Mouse (Mus musculus) B cell, adult 2 months (primary cell): ENCODE results near the gene Itga3.
A peak's percentile ranks its signal among the peaks of the same experiment; 100 is the strongest.

Experiments used
- DNase-seq, 2 experiments: peaks; one replicate each; pipeline ENCODE4 v3.0.0; 2022

Gene Itga3

DNA sequence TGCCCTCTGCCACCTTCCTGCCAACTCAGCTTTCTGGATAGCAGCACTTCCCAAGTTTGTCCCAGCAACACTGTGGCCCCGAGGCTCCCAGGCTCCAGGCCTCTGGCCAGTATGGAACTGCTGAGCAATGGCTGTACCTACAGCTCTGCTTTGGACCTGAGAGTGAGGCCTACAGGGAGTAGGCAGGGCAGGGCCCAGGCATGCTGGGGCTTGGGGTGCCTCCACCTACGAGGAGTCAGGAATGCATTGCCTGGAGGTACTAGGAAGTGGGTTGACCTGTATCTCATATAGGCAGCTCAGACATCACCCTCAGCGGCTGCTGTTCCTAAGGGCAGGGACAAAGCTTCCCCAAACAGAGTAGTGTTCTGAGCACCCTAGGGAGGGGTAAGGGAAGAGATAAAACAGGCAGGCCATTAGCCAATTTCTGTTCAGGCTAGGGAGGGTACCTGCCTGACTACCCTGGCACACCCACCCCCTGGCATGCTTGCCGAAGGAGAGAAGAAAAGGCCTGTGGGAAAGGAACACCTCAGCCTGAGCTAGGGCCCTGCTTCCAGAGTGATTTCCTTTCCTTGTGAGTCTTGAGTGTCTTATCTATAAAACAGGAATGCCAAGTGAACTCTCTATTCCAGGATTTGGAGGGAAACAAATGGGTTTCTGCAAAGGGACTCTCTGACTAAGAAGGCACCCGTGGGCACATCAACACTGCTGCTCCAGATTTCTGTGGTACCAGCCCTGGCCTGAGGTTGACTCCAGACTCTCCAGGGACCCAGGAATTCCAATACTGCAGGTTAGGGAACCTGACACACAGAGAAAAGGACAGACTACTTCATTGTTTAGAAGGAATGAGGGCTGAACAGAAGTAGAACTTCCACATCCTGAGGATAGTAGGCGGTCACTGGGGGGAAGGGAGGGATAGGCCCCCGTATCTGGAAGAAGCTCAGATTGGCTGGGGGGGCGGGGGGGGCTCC, 6.2 kb downstream of the Itga3 start:
- no peak for DNase-seq

DNA sequence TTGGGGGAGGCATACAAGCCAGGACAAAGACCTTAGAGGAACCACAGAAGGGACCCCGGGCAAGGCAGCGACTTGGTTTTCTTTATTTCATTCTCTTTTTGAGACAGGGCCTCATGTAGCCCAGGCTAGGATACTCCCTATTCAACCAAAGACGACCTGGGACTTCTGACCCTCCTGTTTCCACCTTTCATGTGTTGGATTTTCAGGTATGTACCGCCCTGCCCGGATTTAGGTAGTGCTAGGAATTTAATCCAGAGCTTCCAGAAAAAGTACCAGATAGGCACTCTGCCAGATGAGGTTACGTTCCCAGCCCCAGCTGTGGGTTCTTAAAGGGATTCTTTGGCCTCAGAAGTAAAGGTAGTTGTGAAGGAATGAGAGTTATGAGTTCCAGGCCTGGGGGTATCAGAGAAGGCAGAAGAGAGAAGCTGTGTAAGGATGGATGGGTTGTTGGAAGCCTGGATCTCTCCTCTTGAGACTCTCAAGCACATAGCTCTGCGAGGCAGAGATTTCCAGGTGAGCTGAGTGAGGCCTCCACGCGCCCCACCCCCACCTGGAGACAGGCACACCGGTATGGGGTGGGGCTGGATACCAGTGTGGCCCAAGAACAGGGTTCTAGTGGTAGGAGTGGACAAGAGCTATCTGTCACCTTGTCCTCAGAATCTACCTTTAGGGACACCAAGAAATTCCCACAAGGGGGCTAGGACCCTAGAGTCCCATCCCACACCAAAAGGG, 7.2 kb downstream of the Itga3 start:
- DNase-seq = no peak

DNA sequence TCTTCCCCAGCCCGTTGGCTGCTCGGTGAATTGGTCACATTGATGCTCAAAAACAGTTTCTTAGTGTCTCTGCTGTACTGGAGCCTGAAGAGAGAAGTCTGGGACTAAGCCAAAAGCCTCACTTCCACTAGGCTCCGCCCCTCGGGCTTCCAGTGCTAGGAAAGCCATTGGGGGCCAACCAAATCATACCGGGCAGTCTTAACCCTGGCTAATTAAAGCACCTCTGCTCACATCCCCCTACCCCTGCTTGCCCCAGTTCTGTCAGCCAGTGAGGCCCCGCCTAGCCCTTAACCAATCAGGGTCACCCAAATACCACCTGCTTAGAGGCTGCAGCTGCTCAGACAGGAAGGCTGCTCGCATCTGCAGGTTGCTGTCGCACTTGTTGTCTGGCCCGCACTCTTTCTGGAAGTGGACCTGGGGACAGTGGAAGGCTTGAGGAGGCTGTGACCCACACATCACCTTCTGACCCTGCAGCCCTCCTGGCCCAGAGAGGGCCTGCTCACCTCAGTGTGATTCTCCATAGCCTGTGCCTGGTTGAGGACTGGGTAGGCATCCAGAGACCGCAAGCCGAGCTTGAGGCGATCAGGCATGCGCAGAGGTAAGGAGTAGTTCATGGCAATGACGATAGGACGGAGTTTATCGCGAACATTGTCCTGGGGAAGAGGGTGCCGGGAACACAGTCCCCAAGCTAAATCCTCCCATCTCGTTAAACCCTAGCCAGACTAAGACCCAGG, 19.7 kb downstream of the Itga3 start:
- no peak for DNase-seq

DNA sequence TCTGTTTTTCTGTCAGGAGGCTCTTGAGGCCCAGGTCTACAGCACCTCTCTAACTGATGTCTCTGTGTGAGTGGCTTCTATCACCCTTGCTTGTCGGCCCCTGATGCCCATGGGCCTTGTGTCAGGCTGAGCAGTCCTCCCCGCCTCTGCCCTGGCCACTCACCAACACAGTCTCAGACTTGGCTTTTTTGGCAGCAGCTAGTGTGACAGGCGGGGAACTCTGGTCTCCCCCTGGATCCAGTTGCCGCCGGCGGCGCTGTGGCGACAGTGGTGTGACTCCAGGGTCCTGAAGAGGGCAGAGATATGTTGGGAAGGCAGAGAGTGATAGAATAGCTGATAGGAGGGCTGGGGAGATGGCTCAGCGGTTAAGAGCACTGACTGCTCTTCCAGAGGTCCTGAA, 23.5 kb downstream of the Itga3 start:
- DNase-seq = no peak

DNA sequence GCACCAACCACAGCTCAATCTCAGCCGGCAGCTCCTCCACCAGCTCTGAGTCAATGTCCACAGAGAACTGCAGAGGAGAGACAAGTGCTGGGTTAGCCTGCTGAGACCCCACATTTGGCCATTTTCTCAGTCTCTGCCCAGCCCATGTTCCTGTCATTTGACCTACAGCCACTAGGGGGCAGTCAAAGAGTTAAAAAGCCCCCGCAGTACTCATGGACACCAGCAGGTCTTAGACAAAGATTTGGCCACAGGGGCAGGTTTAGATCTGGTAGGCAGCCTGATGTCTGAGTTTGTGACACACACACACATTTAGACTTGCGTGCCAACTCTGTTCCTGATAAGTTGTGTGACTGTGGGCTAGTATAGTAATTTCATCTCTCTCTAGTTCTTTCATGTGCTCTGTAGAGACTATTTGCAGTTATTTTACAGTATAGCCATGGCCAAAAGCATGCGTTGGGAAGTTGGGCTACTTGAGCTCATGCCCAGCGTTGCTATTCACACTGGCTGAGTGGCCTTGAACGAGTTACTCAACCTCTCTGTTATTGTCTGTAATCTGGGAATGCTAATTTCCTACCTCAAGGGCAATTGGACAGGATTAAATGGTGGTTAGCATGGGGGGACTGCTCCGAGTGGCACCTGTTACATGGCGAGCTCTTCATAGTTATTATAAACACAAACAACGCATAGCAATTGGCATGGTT, 29.5 kb downstream of the Itga3 start:
- peak; percentile 77 to 79 for DNase-seq

DNA sequence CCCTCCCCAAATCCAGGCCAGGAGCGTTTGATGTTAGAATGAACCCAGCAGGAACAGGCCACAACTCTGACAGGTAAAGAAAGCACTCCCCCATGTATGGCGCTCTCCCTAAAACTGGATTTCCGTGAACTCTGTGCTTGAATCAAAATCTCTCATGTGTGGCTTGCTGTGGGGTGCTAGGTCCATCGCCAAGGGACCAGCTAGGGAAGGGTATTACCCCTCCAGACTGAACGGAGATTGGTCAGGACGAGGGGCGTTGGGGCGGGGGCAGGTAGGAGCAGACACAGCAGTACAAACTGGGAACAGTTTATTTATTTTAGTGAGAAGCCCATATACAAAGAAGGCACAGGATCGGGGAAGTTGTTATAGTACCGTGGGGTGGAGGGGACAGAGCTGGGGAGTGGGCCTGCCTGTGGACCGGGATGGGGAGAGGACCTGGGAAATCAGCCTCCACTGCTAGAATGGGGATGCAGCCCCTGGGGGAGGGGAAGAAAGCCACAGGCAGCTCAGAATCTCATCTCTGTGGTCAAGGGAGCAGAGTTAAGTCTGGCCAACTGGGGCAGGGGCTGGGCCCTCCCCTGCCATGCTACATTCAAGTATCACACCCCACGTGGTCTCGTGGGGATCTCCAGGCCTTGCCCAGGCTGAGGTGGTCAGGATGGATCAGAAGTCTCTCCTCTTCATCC, 32.3 kb downstream of the Itga3 start:
- DNase-seq = no peak

DNA sequence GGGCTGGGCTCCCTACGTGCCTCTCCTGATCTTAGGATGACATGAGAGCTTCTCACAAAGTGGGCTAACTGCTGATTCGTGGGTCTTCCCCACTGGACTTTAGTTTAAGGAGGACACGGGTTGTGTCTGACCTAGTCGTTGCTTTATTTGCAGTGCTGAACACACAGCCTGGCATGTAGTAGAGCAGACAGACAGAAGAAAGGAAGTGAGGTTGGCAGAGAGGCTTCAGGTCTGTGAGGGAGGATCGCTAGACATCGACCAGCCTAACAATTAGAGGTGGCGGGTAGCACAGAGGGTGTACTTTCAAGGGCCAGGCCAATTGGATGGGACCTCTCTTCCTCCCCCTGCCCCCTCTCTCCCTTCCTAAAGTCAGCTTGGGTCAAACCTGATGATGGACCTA, 33.0 kb downstream of the Itga3 start:
- no peak for DNase-seq

- DNase-seq = no peak
These were observed 33.5 kb downstream of the Itga3 start for GRCm38 (mm10) chr11:95043060-95043459.

GRCm38 (mm10) chr11:95042096-95042495, 34.5 kb downstream of the Itga3 start:
- peak; percentile 68 to 70 for DNase-seq

DNA sequence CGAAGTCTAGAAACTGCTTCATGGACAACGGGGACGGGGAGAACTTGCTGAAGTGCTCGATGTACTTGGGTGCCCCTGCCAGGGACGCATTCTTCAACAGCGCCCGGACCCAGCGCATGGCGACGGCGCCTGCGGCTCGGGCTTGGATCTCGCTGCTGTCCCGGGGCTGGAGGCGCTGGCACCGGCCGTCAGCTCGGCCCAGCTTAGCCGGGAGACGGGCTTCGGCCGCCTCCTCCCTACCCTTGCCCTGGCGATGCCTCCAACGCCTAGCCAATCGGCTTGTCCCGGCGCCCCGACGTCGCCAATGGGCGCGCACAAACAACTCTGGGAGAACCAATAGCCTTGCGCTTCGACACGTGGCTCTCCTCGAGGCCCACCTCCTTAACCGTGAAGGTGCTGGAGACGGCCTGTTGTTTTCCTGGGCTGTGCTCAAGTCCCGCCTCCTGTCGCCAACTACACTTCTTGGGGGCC, 35.4 kb downstream of the Itga3 start, which contains the start of gene Pdk2:
Gene Pdk2, minus strand, starts transcription at position 216 of the 471 bp plus-strand sequence.
- peak; percentile 88 to 90 for DNase-seq

DNA sequence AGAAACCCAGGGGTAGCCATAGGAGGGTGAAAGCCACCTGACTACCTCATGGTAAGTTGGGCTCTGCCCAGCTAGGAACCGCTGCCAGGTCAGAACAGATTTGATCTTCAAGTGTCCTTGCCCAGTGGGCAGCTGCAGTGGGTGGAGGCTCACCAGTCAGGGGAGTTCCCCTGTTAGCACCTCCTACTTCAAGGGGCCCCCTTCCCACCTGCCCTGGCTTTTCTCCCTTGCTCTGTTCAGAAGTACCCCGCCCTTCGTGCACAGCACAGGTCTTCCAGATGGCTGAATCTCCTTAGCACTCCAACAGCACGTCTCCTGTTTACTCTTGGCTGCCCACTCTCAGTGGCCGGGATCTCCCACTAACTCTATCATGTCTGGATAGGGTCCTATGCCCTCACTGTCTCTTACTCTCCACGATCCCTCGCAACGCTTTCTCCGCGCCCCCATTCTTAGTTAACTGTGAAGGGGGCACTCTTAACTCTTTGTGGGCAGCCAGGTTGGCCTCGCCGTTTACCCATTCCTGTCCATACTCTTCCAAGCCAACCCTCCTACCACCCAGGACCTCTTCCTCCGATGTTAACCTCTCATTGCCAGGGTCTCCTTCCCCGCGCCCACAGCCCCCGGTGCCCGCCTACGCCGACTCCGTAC, 36.0 kb downstream of the Itga3 start:
- DNase-seq = peak; percentile 10 to 19

DNA sequence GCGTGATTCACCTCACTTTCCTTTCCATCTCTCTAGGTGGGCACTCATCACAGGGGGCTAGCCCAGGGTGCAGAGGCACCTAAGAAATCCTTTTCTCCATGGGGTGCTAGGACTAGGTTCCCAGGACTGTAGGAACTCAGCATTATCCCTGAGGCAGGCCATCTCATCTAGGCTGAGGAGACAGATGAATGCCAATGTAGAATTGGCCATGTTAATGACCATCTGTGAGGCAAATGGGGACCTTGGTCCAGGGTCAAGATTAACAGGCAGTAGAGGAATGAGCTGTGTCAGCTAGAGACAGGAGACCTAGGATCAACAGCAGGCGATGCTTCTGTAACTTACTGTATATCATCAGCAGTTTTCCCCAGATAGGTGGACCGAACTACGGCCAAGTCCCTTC, 36.8 kb downstream of the Itga3 start:
- no peak for DNase-seq

DNA sequence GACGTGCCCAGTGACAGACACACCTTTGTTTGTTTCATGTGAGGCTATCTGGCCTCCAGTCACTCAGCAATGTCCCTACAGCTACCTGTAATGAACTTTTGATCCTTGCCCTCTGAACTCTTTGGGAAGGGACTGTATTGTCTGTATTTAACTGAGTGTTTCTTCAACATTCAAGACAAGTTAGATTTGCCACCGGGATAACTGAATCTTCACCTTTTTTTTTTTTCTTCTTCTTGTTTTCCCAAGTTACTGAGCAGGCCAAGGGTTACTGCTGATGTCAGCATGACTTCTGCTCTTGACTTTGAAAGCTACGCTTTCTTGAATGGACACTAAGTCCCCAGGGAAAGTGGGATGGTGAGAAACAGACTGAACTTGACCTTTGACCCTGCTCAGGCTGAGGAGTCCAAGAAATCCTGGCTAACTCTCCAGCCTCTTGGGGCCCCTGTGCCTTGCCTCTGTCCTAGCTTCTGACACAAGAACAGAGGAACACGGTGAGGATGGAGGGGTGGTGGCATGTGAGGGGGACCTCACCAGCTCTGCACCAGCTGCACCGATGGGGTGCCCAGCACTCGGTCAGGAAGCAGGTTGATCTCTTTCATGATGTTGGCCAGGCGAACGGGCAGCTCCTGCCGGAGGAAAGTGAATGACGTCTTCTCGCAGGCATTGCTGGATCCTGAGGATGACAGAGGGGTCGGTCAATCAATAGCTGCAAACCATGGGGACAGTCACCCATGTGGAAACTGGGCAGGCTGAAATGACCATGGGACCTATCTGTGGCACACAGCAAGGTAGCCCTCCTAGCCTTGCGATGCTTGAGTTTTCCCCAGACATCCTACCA, 37.6 kb downstream of the Itga3 start:
- no peak for DNase-seq

- DNase-seq = no peak
These were observed 38.3 kb downstream of the Itga3 start for GRCm38 (mm10) chr11:95038156-95038817.

GRCm38 (mm10) chr11:95037306-95037705, 39.3 kb downstream of the Itga3 start:
- no peak for DNase-seq

GRCm38 (mm10) chr11:95036521-95036920, 40.1 kb downstream of the Itga3 start:
- no peak for DNase-seq

GRCm38 (mm10) chr11:95034902-95035301, 41.7 kb downstream of the Itga3 start:
- DNase-seq = no peak

DNA sequence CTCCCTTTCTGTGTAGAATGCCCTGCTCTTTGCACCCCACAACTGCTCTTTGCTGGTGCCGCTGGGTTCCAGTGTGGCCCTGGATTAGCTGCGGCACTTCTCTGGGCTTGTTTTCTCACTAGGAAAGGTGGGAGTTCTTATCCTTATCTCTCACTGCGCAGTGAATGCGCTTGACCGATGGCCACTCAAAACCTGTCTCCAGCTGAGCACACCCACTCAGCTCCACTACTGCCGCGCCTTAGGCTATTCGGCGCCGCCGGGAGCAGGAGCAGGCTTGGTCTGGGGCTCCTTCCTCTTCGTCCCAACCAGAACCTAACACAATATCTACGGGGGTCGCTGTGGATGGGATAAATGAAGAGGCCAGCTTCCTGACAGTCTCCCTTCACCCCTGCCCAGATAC, 43.0 kb downstream of the Itga3 start:
- DNase-seq = no peak

DNA sequence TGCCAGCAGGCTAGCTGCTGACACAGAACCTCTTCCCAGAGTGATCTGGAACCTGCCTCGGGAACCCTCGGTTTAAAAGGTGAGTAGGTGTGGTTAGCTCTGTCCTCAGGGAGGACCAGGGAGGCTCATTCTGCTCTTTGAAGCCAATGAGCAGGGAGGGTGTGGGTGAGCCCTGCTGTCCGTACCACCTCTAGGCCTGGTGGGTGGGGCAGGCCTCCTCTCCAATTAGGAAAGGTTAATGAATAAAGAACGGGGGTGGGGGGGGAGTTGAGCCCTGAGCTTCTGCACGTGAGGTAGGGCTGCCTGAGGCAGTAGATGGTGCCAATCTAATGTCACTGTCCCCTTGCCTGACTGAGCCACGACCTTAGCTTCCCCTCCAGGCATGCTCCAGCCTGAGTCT, 43.7 kb downstream of the Itga3 start:
- DNase-seq = no peak
